Mouse (Mus musculus): Measurements from ENCODE around the gene Itch.

GRCm38 (mm10) chr2:155248206-155248605, 114.9 kb downstream of the Itch start:
- TF ChIP-seq POLR2A (IDR thresholded peaks at IDR 0.05; ENCODE audit: borderline replicate concordance, insufficient read depth, low read length): no peak
- no peak for TF ChIP-seq CTCF (IDR thresholded peaks at IDR 0.05; ENCODE audit: borderline replicate concordance, insufficient read depth, low read depth, low read length)

Data from cerebellum, adult 2 months (tissue).